Mouse (Mus musculus) inflammation-experienced regulatory T-cells, adult 16 weeks (primary cell): Measurements from ENCODE around the gene Ndufc1. TPM values are rescaled to one million over a fixed set of nuclear protein-coding genes. Genes with fewer than 3 reads are reported as not detected.

Experiments used
- polyA plus RNA-seq: library from polyadenylated mRNA; unstranded; fragments of 100-300 nt; shearing (Covaris generic); gene quantifications from one replicate; pipeline ENCODE4 v1.2.1, GENCODE M21; 2017

Gene Ndufc1
- polyA plus RNA-seq, result 205 TPM

GRCm38 (mm10) chr3:51408561-51409183 is at the start of gene Ndufc1:
Gene Ndufc1 (minus strand): TSS chr3:51408988.

GRCm38 (mm10) chr3:51415098-51416072 is 6.6 kb upstream of the Ndufc1 start, which contains the start of gene Naa15:
Gene Naa15 (plus strand): TSS chr3:51415148.

GRCm38 (mm10) chr3:51396219-51397068 is 12.3 kb downstream of the Ndufc1 start, which contains the start of gene Mgarp:
Gene Mgarp (minus strand): TSS chr3:51396738.

Other genes with a start within 250 kb of the Ndufc1 start
- 2.3 TPM for gene Noct, start 184.5 kb downstream of the Ndufc1 start, polyA plus RNA-seq
- 85.3 TPM for gene Elf2, start 68.3 kb downstream of the Ndufc1 start, polyA plus RNA-seq
- 2.8 TPM for gene Mgarp, start 12.2 kb downstream of the Ndufc1 start, polyA plus RNA-seq
- gene Naa15, start 6.2 kb upstream of the Ndufc1 start, polyA plus RNA-seq, result 84.4 TPM
- gene Rab33b, start 74.9 kb upstream of the Ndufc1 start, polyA plus RNA-seq, result 30.6 TPM
- gene Setd7, start 151.9 kb upstream of the Ndufc1 start, polyA plus RNA-seq, result 11.3 TPM